Mouse (Mus musculus) heart, postnatal 0 days (tissue): Measurements from ENCODE around the gene Zeb2. TPM values are rescaled to one million over a fixed set of nuclear protein-coding genes. Genes with fewer than 3 reads are reported as not detected.

Experiments used
- ATAC-seq: fragments of 200-750 bp; cut with Nextera tagmentation; 2 replicates; pipeline ENCODE4 v1.8.0; 2017; ENCODE audit warnings: low read depth, moderate number of reproducible peaks, moderate library complexity; ENCODE audit not compliant: insufficient read depth
- DNase-seq: peaks from one replicate; pipeline ENCODE4 v3.0.0-alpha.2; 2016; ENCODE audit warnings: low spot score
- H3K27ac ChIP-seq: fragments of 300-500 bp; sonication (generic); 2 replicates; pipeline ENCODE4 v1.5.1; 2014; ENCODE audit warnings: low read depth, mild to moderate bottlenecking
- H3K27me3 ChIP-seq: fragments of 300-500 bp; sonication (generic); 2 replicates; pipeline ENCODE4 v1.6.1; 2014; ENCODE audit warnings: low read length, mixed read lengths; ENCODE audit not compliant: control insufficient read depth, insufficient read depth
- H3K36me3 ChIP-seq: fragments of 300-500 bp; sonication (generic); replicated peaks from 2 replicates; pipeline ENCODE4 v1.6.1; 2014; ENCODE audit warnings: low read length, mixed read lengths; ENCODE audit not compliant: control insufficient read depth, insufficient read depth
- H3K4me1 ChIP-seq: fragments of 300-500 bp; sonication (generic); 2 replicates; pipeline ENCODE4 v1.6.1; 2014; ENCODE audit warnings: antibody characterized with exemption; ENCODE audit not compliant: control insufficient read depth, insufficient read depth
- H3K4me2 ChIP-seq: fragments of 300-500 bp; sonication (generic); 2 replicates; pipeline ENCODE4 v1.6.1; 2014; ENCODE audit warnings: low read depth, mild to moderate bottlenecking, low read length, moderate library complexity
- H3K4me3 ChIP-seq: fragments of 300-500 bp; sonication (generic); 2 replicates; pipeline ENCODE4 v1.5.1; 2014; ENCODE audit warnings: low read depth, low read length
- H3K9ac ChIP-seq: fragments of 300-500 bp; sonication (generic); replicated peaks from 2 replicates; pipeline ENCODE4 v1.6.1; 2014; ENCODE audit warnings: low read depth, low read length, mixed read lengths
- H3K9me3 ChIP-seq: fragments of 300-500 bp; sonication (generic); replicated peaks from 2 replicates; pipeline ENCODE4 v1.6.1; 2016; ENCODE audit warnings: low read length; ENCODE audit not compliant: control insufficient read depth
- CTCF ChIP-seq: IDR thresholded peaks from 2 replicates; pipeline ENCODE4 v1.5.1; 2016; ENCODE audit warnings: antibody characterized with exemption, control low read depth, low read depth
- EP300 ChIP-seq: IDR thresholded peaks from 2 replicates; pipeline ENCODE4 v1.6.1; 2016; ENCODE audit warnings: antibody characterized with exemption, low read depth
- WGBS: fragments of 180-500 bp; shearing (Covaris S2); extraction: QIAGEN DNeasy Blood & Tissue Kit; methylation state at CpG from one replicate; pipeline ENCODE4 v1.1.7; 2014; 5-methylcytosine and 5-hydroxymethylcytosine counted together
- polyA plus RNA-seq: library from polyadenylated mRNA; unstranded; fragments of >200 nt; fragmentation: Nextera tagmentation; extraction: Ambion mirVana; gene quantifications from 2 replicates; pipeline ENCODE4 v1.2.1, GENCODE M21; 2015
- total RNA-seq: library from RNA; depleted of rRNA; stranded (reverse); fragments of >200 nt; gene quantifications from 2 replicates; pipeline ENCODE4 v1.2.3, GENCODE M21; 2014; ENCODE audit warnings: low replicate concordance

Zeb2 gene
- total and polyA plus RNA-seq, 2 experiments from 2014 or later: 13.4 to 41.2 TPM

DNA sequence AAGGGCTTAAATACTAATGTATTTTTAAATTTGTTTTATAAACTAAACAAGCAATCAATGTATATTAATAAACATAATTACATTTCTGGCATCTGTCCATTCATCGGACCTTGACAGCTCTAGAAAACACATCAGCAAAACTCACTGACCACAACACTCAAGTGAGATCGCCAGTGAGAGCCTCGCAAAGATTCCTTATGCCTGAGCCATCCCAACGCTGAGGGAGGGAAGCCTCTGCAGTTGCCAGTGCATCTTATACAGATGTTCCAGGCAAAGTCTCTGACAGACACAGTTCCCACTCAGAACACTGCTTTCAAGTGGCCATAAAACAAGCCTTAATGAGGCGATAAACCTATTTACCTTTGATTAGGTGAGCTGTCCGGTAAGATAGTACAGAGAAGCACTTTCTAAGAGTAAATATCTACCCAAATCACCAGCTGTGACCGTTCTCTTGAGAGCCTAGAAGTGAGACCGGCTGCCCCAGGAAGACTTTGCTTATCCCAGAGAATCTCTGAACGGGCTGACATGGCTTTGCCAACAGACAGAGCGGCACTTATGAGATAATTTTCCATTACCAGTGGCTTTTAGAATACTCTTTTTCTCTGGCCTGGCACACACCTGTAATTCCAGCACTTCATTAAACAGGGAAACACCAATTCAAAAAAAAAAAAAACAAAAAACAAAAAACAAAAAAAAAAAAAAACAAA, 60.2 kb downstream of the Zeb2 start:
- Histone ChIP-seq H3K4me3 (no peak overlapping the region), H3K27me3 (no peaks in the 10 kb centered on the region), H3K36me3 (no peaks in the 10 kb centered on the region), H3K9ac (no peak overlapping the region), H3K27ac (no peak overlapping the region), H3K9me3 (no peaks in the 10 kb centered on the region), H3K4me1 (peaks cover 37% of the 10 kb centered on the region), H3K4me2 (no peak overlapping the region)
- no peak for TF ChIP-seq EP300
- no peak for TF ChIP-seq CTCF
- DNase-seq (no peak), ATAC-seq (no peak)
- WGBS: 62% methylated on average over 10 of the region's 10 CpGs

DNA sequence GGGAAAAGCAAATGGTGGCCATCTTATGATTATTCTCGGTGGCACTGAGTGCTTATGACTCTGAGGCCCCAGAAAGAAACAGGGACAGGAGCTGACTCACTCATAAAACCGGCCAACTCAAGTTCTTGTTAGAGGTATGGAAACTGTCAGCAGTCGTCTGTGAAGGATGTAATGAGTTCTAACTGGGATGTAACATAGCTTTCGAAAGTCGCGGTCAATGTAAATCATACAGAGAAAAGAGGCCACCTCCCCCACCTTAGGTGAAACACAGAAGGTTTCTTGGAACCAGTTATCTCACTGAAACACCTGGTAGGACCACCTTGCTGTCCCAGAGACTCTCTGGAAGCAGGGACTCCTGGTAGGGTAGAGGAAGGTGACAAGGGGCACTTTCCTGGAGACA, 61.3 kb downstream of the Zeb2 start:
- H3K27me3 ChIP-seq: no peaks in the 10 kb centered on the region
- no peak overlapping the region for H3K9ac ChIP-seq
- H3K9me3 ChIP-seq: no peaks in the 10 kb centered on the region
- H3K4me3 ChIP-seq: no peak overlapping the region
- DNase-seq (no peak), ATAC-seq (no peak)
- no peak overlapping the region; the same call in 1 of the 2 replicates for H3K27ac ChIP-seq
- H3K4me1 ChIP-seq: peaks cover 26% of the 10 kb centered on the region
- no peaks in the 10 kb centered on the region for H3K36me3 ChIP-seq
- no peak overlapping the region for H3K4me2 ChIP-seq
- whole genome bisulfite sequencing: 61% methylated on average over 6 of the region's 6 CpGs
- TF ChIP-seq CTCF (no peak), EP300 (no peak)

DNA sequence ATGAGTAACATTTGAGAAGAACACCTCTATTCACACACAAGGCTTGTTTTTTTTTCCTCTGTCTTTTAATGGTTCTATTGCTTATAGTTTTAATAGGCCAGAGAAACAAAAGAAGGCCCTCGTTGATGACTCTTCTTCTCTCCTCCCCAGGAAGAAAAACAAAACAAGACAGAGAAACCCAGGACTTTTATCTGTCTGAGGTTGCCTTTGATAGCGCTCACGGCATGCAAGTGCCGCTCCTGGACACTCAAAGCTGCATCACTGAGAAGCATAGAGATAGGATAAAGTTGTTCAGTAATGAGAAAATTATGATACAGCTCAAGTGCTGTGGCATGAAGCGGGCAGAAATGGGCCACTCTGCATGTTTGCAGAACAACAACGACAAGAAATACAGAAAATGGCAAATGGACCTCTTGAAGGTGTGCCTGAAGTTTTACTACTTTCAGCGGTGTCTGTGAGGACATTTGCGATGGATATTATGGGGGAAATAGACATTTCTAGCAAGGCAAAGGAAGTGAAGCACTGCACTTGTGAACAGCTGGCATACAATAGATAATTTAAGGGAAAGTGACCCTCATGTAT, 62.1 kb downstream of the Zeb2 start:
- Histone ChIP-seq H3K9ac (no peak overlapping the region), H3K4me1 (peaks cover 25% of the 10 kb centered on the region), H3K36me3 (no peaks in the 10 kb centered on the region), H3K4me2 (no peak overlapping the region), H3K9me3 (no peaks in the 10 kb centered on the region), H3K4me3 (no peak overlapping the region), H3K27me3 (no peaks in the 10 kb centered on the region), H3K27ac (peak overlapping the region; percentile 35; the same call in 1 of the 2 replicates)
- WGBS: 46% methylated on average over 8 of the region's 8 CpGs
- no peak for TF ChIP-seq CTCF
- no peak for ATAC-seq
- no peak for DNase-seq

DNA sequence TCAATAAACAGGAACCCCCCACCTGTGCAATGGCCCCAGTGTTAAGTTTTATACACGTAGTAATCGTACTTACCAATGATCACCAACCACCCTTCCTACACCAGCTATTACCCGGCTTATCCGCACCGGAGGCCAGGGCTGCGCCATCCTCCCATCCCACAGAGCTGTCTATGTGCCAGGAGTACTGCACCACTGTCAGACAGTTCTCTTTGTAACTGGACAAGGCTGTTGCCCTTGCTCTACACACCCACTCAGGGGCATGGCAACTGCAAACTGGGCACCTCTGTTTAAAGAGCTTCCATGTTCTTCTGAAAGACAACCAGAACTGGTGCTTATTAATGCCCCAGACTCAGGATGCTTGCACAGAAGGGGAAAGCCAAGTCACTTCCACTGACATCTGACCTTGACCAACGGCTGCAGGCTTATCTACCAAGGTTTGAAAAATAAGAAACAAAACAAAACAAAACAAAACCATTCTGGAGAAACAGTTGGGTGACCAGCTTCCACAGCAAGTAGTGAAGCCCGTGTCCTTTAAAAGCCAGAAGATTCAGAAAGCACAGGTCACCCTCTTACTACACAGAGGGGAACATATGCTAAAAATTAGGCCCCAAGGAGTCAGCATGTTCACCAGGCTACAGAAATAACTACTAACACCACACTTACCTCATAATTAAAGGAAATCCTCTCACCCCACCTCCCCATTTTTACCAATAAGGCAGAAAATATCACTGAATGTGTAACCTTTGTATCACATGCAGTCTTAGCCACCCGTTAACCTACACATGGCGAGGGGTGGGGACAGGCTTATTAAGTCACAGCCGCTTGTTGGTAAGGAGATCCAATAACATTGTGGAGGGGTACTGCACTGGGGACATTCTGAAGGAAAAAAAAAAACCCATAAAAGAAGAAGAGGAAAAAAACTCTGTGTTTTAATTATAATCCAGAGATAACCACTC, 62.8 kb downstream of the Zeb2 start:
- no peak for DNase-seq
- H3K4me3 ChIP-seq: no peak overlapping the region
- no peaks in the 10 kb centered on the region for H3K36me3 ChIP-seq
- ATAC-seq: no peak
- TF ChIP-seq EP300 (no peak), CTCF (no peak)
- H3K27ac ChIP-seq: no peak overlapping the region
- H3K4me2 ChIP-seq: no peak overlapping the region
- 79% methylated on average over 11 of the region's 11 CpGs for WGBS
- H3K27me3 ChIP-seq: no peaks in the 10 kb centered on the region
- H3K4me1 ChIP-seq: peaks cover 26% of the 10 kb centered on the region
- no peaks in the 10 kb centered on the region for H3K9me3 ChIP-seq
- no peak overlapping the region for H3K9ac ChIP-seq

DNA sequence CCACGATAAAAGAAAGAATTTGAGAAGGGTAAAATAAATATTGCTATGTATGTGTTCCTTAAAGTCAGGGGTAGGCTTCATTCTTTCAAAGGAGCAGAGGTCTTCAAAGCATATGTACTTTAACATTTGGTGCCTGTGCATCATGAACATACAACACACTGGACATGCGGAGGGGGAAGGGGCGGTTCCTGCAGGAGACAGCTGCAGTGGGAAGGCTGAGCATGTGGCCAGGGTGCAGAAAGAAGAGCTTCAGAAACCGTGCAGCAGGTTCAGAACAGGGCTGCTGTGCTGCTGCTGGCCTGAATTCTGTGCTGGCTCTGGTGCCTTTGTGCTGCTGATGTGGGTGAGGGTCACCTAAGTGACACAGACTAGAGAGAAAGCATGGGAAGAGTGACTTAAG, 64.6 kb downstream of the Zeb2 start:
- H3K9me3 ChIP-seq: no peaks in the 10 kb centered on the region
- TF ChIP-seq CTCF (no peak), EP300 (no peak)
- ATAC-seq: no peak
- peaks cover 30% of the 10 kb centered on the region for H3K4me1 ChIP-seq
- 0 out of 2 replicates have a peak overlapping the region, but pooled peaks have one; percentile 43 for H3K27ac ChIP-seq
- H3K27me3 ChIP-seq: no peaks in the 10 kb centered on the region
- no peak for DNase-seq
- H3K9ac ChIP-seq: no peak overlapping the region
- 56% methylated on average over 4 of the region's 4 CpGs for WGBS
- H3K4me3 ChIP-seq: no peak overlapping the region
- H3K4me2 ChIP-seq: no peak overlapping the region
- H3K36me3 ChIP-seq: no peaks in the 10 kb centered on the region
